Mouse (Mus musculus): ENCODE results near the gene Ift122.

Ift122 gene

GRCm38 (mm10) chr6:115926416-115926815 is 73.1 kb downstream of the Ift122 start:
- no peak for DNase-seq (ENCODE audit: low read depth, low spot score)

DNA sequence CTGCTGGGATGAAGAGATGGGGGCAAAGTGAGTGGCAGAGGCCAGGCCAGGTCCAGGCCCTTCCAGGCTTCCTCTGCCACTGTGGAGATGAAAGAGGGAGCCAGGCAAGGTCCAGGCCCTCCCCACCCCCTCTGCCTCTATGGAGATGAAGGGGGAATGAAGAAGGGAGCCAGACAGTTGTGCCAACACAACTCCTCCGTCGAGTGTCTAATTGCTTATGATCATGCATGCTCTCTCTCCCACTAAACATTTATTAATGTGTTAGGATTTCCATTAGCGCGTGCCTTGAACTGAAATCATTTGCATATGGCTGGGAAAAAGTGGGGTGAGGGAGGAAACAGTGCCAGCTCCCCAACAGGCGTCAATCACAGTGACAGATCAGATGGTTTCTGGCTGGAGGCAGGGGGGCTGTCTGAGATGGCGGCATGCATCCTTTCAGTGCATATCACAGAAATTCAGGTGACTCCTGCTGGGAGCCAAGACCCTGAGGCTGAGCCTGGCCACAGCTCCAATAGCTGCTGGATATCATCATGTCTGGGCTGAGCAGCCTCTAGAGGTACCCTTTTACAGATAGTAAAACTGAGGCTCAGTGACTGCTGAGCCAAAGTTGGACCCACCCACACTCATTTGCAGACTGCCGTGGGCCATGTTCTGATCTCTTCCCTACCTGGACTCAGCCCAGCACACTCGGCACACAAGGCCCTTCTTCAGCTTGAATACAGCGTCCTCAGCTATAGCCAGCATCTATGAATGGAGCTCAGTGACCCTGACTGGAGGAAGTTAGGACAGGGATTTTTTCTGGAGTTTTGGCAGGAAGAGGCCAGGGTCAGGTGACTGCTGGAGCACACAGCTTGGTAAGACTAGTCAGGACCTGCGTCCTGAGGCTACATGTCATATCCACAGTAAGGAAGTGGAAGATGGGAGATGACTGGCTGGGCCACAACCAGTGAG is 74.3 kb downstream of the Ift122 start:
- no peak for DNase-seq (ENCODE audit: low read depth, low spot score)

- no peak for DNase-seq (ENCODE audit: low read depth, low spot score)
These were observed 76.7 kb downstream of the Ift122 start for GRCm38 (mm10) chr6:115930018-115930417.

DNA sequence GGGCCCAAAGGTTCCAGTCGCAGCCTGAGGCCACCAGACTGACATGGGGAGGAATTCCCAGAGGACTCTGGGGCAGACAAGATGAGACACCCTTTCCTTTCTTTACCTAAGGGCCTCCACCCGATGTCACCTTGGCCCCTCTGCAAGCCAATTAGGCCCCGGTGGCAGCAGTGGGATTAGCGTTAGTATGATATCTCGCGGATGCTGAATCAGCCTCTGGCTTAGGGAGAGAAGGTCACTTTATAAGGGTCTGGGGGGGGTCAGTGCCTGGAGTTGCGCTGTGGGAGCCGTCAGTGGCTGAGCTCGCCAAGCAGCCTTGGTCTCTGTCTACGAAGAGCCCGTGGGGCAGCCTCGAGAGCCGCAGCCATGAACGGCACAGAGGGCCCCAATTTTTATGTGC is 78.4 kb downstream of the Ift122 start, which contains the start of gene Rho:
Gene Rho (plus strand): TSS at position 110 of the 400 bp plus-strand sequence.
- no peak for DNase-seq (ENCODE audit: low read depth, low spot score)

- DNase-seq (ENCODE audit: low read depth, low spot score): no peak
These were observed 79.1 kb downstream of the Ift122 start for GRCm38 (mm10) chr6:115932391-115932790.

GRCm38 (mm10) chr6:115935544-115935943 is 82.3 kb downstream of the Ift122 start:
- DNase-seq (ENCODE audit: low read depth, low spot score): no peak

DNA sequence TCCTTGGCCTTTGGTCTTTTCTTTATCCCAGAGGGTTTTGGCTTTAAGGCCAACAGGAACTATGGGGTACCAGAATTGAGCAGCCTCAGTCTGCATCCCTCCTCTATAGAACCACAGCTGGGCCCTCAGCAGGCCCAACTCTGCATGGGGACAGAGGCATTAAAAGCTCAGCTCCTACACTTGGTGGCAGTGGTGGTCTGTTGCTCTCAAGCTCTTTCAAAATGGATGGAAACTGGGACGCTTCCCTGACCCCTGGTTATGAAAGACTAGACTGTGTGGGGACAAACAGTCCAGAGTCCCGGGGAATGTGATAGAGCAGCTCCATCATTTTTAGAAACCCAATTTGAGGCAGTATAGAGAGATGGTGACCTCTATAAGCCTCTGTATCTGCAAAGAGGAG is 84.7 kb downstream of the Ift122 start:
- no peak for DNase-seq (ENCODE audit: low read depth, low spot score)

- no peak for DNase-seq (ENCODE audit: low read depth, low spot score)
These were observed 85.5 kb downstream of the Ift122 start for GRCm38 (mm10) chr6:115938798-115939197.

DNA sequence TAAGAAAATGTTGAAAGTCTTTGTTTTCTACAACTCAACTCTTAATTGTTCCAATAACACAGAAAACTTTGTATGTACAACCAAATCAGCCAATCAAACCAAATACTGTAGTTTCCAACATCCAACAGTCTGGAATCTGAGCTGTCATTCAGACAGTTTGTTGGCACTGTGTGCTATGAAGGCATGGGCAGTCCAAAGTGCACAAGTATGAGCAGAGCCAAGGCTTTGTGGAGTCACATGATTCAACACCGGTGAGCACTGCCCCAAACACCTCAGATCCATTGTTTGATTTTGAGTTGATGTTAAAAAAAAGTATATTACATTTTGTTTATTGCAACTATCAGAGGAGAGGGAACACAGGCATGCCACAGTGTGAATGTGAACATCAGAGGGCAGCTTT is 87.3 kb downstream of the Ift122 start:
- no peak for DNase-seq (ENCODE audit: low read depth, low spot score)

DNA sequence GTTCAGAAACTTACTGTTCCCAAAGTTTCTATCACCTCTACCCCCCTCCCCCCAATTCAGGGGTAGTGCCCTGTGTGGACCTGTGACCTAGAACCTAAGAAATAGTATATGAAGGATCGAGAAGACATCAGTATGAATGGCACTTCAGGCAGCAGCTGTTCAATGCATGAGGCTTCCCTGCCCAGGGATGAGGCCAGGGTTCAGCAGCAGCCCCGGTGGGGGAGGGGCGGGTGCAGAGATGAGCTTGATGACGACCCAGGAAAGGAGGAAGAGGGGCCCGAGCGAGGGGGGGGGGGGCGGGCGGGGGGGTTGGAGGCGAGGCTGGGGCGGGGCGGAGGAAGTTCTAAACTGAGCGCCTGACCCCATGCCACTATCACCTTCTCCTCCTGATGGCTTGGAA is 87.9 kb downstream of the Ift122 start:
- DNase-seq (ENCODE audit: low read depth, low spot score): no peak

GRCm38 (mm10) chr6:115943498-115944427 is 90.5 kb downstream of the Ift122 start:
- no peak for DNase-seq (ENCODE audit: low read depth, low spot score)

DNA sequence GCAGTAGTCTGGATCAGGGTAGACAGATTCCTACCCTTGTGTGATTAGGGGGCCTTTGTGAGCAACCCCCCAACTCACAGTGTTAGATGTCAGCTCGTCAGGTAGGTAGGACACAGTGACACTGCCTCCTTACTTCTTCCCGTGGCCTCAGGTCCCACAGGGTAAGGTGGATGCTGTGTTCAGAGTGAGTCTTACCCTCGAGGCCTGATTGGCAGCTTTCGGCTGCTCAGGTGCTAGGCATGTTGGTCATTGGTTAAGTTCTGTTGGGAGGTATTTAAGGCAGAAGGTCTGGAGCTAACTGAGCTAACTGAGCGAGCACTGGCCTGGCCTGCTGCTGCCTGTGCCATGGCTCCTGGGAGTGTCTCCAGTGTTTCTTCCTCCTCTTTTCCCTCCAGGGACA is 91.4 kb downstream of the Ift122 start, which contains the start of gene H1foo:
Gene H1foo (plus strand): TSS at position 301 of the 400 bp plus-strand sequence.
- DNase-seq (ENCODE audit: low read depth, low spot score): no peak

DNA sequence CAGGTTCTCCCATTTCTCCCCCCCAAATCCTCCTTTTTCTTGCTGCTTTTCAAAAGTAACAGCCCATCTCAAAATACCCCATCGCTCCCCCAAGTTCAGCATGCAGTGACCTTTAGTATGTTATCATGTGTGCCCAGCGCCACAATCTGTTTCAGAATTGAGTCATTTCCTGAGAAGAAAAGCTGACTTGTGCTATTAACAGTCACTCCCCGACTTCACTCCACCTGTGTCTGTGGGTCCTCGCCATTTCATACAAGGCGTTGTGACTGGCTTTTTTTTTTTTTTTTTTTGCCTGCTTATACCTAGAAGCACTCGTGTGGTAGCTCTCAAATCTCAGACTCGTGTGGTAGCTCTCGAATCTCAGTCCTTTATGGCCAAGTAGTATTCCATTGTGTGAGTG is 92.4 kb downstream of the Ift122 start:
- no peak for DNase-seq (ENCODE audit: low read depth, low spot score)

DNA sequence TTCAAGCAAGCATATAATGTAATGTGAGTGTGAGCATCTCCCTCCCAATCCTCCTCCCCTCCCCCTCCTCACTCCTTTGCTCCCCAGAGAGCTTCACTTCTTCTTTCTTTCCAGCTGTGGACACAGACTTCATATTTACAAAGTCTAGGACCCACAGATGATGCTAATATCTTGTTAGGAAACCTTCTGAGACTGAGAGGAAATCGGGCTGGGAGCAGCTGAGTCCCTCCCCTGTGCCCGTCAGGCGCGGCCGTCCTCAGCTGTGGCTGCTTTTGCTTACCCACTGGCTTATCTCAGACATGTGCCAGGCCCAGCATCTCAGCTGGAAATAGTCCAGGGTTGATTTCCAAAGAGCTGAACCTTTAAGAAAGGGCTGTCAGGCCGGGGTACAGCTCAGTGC is 93.1 kb downstream of the Ift122 start:
- DNase-seq (ENCODE audit: low read depth, low spot score): no peak

DNA sequence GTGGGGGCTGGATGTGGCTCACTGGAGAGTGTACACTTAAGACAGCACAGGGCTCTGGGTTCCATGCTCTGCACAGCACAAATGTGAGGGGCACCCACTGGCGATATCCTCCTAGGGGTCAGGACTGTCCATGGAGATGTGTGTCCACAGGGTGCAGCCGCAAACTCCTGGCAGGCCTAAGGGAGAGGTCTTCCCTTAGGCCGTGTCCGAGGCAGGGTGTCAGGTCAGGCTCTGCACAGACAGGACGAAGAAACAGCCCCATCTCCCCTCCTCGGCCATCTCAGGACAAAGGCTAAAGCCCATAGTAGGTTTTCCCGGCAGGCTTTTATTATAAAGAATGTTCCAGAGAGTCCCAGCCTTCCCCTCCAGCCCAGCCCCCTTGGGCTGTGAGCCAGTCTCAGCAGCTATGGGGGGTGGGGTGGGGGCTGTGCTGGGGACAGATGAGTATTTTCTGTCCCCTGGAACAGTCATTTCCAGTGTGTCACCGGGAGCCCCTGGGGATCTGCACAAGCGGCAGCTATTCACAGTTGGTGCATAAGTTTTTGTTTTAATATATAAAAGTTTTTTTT is 101.3 kb downstream of the Ift122 start:
- no peak for DNase-seq (ENCODE audit: low read depth, low spot score)

- no peak for DNase-seq (ENCODE audit: low read depth, low spot score)
These were observed 101.9 kb downstream of the Ift122 start for GRCm38 (mm10) chr6:115955169-115955568.

GRCm38 (mm10) chr6:115955664-115956063 is 102.4 kb downstream of the Ift122 start:
- no peak for DNase-seq (ENCODE audit: low read depth, low spot score)

DNA sequence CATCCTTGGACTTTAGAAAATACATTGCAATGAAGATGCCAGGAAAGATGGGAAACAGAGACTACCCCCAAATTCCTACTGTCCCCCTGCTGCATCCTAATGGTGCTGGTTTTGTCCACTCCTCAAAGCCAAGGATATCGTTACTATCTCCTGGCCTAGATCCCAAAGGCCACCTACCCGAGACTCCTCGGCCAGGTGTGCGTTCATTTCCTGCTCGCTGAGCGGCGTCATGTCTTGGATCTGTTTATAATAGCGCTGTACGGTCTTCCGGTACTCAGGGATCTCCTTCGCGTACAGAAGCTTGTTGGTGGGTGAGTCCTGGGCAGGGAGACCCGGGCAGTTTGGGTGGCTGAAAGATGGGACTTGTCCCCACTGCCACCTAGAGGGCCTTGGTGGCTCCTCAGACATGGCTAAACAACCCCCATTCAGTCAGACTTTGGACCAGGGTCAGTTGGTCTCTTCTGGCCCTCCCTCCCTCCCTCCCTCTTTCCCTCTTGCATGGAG is 103.2 kb downstream of the Ift122 start:
- no peak for DNase-seq (ENCODE audit: low read depth, low spot score)

DNA sequence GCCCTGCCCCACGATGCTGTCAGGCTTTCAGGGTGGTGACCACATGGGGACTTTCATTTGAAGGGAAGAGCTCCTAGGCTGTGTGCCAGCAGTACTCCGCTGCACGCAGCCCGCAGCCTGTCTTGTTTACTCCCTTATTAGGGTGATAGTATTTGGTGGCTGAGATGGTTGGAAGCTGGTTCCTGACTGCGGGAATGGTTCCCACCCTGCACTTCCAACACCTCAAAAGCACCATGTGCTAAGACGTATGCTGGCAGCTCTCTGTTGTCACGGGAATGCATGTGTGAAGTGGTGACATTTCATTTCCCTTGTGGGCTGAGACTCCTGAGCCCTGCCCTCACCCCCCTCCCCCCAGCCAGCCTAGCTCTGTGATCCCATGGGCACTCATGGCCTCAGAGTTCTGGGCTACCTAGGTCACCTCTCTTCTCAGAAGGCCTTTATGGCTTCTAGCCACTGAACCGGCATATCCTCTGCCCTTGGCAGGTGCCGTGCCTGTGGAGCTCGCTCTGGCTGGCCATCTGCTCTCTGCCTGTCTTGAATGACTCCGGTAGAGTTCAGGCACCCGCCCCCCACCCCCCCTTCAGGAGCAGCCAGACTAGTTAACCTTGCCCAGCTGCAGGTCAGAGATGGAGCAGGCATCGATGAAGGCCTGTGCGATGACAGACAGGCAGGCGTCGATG is 103.8 kb downstream of the Ift122 start:
- no peak for DNase-seq (ENCODE audit: low read depth, low spot score)

DNA sequence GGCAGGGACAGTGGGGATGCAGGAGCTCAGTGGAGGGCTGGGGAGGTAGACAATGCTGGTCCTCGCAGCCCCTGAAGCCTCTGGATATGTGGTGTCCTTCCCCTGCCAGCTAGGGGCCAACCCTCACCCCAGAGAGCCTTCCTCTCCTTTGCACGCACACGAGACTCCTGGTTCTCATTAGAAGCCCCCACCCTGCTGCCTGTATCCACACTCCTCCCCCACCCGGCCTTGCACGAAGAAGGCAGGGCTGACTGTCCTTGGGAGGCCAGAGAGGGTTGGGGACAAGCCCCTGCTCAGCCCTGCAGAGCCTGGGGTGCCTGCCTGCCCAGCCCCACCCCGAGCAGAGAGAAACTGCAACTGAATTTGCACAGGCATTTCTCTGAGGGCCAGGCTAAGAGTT is 104.4 kb downstream of the Ift122 start:
- no peak for DNase-seq (ENCODE audit: low read depth, low spot score)

DNA sequence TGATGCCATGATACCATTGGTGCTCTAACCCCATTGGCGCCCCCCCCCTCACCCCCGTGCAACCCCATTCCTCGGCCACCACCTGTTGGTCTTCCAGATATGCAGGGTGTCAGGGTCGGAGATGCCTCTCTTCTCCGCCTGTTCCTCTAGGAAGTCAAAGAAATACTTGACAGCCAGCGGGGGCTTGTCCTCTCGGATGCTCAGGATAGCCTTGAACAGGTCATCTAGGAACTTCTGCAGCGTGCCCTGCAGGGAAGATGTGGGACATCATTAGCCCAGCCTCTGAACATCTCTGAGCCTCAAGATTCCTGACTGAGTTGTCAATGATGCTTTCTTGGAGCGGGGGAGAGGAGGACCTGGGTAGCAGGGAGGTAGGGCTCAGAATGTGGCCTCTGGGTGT is 105.2 kb downstream of the Ift122 start:
- DNase-seq (ENCODE audit: low read depth, low spot score): no peak
